Mouse (Mus musculus): ENCODE measurements around the gene Eps8l2.

DNA sequence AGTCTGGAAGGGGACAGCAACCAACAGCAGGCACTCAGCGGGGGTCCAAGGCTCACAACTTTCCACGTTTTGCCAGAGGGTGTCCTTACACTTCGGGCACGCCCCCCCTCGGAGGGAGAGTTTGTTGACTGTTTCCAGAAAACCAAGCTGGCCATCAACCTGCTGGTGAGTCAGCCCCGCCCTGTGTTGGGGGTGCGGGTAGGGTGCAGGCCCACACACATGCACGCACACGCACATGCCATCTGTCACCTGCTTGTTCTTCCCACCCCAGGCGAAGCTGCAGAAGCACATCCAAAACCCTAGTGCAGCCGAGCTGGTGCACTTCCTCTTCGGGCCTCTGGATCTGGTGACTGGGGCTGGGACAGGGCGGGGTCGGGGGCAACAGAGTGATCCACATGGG is 18.3 kb downstream of the Eps8l2 start:
- TF ChIP-seq CTCF (IDR thresholded peaks at IDR 0.05; ENCODE audit: low read depth, low read length) (no peak), GATA1 (IDR thresholded peaks at IDR 0.05; ENCODE audit: borderline replicate concordance, low read length) (no peak), TAL1 (conservative IDR thresholded peaks at IDR 0.05; ENCODE audit: low read depth, low read length) (no peak), POLR2AphosphoS5 (IDR thresholded peaks at IDR 0.05; ENCODE audit: insufficient replicate concordance, low read depth, low read length) (no peak), GATA2 (IDR thresholded peaks at IDR 0.05; ENCODE audit: borderline replicate concordance, low read depth, low read length) (no peak)
